Mouse (Mus musculus) CD4-positive, CD25-positive, alpha-beta regulatory T cell, adult 2 months (primary cell): ENCODE data around the gene Dll1.

Experiments
- DNase-seq: peaks from one replicate; pipeline ENCODE4 v3.0.0-alpha.2; 2012; ENCODE audit warnings: low read depth, low spot score

The Dll1 gene

GRCm38 (mm10) chr17:15379741-15380526 is 3.3 kb upstream of the Dll1 start:
- DNase-seq: no peak

DNA sequence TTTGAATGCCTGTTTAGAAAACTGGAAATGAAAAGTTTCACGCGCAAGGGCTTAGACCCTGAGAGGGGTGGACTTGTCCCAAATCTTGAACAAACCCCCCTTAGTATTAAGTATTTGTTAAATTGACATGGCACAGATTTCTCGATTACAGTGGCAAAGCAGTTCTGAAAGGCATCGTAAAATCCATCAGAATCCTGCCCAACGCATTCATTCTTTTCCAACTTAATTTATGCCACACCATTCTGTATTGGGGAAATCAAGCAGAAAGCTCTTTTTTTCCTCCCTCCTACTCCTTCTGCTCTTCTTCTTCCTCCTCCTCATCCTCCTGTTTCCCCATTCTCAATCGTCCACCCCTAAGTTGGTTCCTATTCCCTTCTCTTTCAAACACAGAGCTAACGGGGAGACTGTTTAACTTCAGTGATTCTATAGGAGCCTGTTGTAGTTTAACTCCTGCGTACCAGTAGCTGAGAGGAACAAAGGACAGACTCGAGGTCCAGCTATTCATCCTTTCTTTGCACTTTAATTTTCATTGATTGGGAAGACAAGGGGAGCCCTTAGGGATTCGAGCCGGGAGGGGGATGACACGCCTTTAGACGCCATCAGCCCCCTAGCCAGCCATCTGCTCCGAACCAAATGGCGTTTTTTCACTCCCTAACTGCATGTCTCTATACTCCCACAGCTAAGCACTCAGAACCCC is 1.9 kb upstream of the Dll1 start:
- no peak for DNase-seq

DNA sequence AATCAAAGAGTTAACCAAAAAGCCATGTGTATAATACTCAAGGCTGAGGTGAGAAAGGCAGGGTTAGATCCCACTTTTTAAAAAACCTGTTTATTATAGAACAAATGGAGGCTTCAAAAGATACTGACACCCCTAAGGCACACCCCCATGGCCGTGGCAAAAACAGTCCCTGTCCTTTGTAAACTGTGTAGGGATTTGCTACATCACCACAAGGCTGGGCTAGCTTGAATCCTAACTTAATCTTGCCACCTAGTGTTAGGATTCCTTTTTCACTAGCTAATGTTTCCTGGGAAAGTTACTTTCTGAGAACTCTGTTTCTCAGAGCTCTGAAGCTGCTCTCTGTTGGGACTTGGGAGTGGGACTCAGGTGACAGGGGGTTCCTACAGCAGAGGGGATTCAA is 1.2 kb upstream of the Dll1 start:
- DNase-seq: no peak

GRCm38 (mm10) chr17:15375701-15376493 is 775 bp downstream of the Dll1 start:
- peak; percentile 35 for DNase-seq

GRCm38 (mm10) chr17:15375224-15375623 is 1.4 kb downstream of the Dll1 start:
- peak; percentile 39 for DNase-seq

DNA sequence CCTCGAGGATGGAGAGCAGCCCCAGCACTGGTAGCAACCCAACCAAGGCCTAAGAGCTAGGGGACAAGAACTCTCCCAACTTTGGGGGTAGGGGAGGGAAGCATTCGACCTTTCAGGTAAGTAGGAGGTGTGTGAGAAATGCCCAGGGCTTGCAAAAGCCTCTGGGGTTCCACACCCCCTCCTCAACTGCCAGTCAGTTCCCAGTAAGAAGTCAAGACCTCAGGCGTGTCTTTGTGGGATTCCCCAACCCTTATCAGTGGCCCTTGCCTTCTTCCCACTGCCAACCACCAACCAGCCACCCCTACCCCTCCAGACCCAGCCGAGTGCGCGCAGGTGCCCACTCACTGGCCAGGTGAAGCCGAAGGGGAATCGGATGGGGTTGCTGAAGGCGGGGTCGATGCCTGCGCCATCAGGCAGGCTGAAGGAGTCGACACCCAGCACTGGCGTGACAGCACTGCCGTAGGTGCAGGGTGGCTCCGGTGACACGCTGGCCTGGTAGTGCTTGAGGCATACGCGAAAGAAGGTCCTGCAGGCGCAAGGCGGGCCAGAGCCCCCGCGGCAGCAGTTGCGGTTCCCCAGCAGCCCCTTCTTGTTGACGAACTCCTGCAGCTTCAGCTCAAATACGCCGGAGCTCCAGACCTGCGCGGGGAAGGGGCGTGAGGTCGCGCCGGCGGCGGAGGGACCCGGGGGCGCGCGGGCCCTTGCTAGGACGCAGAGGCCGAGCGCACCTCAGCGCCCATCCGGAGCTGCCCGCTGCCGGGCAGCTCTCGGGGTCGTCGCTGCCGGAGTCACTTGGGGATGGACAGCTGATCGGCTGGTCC is 2.1 kb downstream of the Dll1 start:
- no peak for DNase-seq

DNA sequence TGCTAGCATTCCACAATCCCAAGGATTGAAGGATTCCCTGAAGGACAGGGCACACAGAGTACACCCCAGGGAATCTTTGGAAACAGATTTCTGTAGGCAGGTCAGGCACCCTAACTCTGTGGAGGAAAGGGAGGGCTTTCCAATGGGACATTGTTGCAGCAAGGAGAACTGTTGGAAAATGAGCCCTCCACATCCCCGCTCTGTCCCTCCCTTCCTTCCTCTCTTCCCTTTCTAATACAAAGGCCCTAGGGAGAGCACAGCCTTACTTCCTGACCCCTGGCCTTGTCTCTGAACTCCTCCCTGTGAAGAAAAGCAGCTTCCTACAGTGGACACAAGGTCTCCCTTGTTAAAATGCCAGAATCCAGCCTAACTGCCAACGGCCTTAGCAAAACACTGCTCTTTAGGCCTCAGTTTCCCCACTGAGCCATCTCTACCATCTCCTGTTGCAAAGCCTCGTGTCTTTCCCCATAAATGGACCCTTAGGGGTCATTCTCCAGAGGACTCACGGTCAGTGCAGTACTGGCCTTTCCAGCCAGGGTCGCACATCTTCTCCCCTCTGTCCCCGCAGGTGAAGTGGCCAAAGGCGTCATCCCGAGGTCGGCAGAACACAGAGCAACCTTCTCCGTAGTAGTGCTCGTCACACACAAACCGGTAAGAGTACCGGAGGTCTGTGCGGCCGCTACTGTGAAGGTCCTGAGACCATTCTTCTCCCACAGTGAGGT is 3.6 kb downstream of the Dll1 start:
- DNase-seq: no peak

DNA sequence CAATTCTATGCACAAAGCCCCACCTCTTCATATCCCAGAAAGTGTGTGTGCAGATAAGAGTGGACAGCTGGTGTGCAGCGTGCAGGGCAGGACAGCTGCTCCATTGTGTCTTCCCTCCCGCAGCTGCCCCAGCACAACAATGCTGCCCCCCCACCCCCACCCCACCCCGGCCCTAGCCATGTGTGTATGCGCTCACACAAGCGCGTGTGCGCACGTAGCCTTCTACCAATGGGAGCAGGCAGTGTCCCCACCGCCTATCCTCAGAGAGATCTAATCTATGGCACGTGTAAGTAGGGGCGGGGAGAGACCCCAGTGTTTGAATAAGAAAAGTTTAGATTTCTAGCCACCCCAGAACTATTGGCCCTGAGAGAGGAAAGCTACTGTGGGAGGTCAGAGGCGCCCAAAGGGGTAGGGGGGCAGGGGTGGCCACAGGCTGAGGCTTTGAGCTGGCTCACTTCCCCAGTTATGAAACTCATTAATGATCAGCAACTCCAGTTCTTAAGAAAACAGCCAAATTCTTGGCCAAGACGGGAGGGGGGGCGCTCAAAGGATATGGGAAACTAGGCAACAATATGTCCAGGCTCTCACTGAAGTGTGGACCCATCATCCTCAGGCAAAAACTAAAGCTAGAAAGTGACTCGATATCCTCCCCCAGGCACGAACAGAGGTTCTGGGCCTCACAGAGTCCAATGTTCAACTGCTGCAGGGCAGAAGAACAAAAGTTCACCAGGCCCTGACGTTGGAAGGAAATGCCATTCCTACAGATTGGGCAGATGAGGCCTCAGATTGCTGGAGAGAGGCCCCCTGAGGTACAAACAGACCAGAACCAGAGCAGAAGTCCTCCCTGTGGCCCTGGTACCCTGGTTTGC is 4.5 kb downstream of the Dll1 start:
- no peak for DNase-seq

DNA sequence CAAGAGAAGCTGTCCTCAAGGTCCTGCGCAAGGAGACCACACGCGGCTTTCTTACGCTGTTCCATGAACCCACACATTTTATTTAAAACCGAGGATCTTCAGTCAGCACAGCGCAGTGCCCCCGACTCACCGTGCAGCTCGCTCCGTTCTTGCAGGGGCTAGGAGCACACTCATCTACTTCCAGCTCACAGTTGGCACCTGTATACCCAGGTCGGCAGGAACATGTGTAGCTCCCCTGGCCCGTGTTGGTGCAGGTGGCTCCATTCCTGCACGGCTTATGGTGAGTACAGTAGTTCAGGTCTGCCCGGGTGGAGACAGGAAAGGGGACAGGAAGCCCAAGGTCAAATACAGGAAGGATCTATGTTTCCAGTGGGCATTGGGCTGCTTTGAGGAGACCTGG is 6.3 kb downstream of the Dll1 start:
- no peak for DNase-seq

- no peak for DNase-seq
These were observed 11.0 kb downstream of the Dll1 start for GRCm38 (mm10) chr17:15365650-15366049.

GRCm38 (mm10) chr17:15363656-15364055 is 13.0 kb downstream of the Dll1 start:
- no peak for DNase-seq

- no peak for DNase-seq
These were observed 19.6 kb downstream of the Dll1 start for GRCm38 (mm10) chr17:15357071-15357470.

DNA sequence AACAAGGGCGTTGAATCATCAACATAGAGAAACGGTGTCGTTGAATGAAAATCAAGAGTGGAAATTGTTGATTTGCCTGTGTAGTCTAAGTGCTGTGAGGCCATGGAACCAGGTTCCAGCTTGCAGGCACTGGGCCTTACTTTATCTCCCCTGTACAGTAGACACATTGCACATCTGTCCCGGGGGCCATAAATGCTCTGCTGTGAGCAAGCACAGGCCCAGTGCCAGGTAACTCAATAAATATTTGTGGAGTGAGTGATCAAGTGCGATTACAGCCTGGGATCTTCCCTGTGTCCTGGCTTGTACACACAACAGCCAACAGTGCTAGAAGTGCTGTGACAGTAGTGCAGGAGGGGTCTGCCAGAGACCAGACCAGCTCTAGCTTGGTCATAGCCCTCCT is 20.1 kb downstream of the Dll1 start:
- no peak for DNase-seq

DNA sequence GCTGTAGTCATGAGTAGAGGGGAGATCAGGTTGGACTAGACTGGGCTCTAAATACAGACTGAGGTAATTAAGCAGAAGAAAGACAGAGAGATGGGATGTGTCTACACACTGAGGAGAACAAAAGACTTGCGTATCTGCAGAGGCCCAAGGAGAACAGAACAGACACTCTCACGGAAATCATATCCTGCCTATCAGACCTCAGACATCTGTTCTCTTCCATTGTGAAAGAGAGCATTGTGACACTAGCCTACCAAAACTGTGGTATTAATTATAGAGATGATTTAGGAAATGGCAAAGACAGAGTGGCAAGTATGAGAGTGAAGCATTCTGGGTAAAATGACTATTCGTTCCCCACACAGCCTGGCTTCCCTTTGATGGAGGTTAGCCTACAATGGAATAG is 21.6 kb downstream of the Dll1 start:
- DNase-seq: no peak

DNA sequence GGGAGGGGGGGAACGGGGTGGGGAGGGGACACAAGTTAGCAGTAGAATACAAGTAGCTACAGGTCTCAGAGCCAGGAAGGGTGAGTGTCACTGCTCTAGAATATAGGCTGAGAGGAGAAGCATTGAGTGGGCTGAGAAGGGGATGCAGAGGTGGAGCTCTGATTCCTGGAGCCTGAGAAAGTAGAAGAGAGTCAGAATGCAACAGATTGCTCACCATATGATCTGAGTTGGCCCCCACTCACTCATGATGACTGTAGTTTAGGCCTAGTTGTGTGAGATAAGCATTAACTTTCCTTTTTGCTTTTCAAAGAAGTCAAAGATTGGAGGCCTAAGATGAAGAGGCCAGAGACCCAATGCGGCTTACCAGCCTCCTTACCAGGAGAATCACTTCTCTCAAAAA is 22.7 kb downstream of the Dll1 start:
- no peak for DNase-seq

DNA sequence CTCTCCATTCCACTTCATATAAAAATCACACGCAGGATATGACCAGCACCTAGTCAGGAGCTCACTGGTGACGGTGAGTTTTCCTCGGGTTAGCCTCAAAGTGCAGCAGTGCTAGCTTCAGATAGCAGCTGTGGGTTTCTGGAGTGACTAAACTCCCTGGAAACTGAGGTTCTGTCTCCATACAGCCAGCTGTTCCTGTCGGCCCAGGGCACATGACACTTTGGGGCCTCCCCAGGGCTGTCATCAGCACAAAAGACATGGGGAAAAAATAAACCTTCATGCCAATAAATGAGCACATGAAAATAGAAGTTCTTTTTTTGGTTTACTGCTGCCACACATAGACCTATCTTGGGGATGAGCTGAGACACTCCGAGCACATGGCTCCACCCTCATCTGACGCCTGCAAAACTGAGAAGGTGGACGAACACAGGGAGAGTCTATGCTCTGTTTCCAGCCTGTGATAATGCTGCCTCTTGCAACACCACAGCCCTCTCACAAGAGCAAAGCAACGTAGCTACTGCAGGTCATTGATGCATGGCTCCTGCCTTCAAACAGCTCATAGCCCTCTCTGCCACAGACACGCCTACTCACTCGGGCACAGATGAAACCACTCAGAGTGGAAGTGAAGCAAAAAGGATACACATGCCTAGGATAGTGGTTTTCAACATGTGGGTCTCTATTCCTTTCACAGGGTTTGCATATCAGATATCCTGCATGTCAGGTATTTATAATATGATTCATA is 23.6 kb downstream of the Dll1 start:
- no peak for DNase-seq

DNA sequence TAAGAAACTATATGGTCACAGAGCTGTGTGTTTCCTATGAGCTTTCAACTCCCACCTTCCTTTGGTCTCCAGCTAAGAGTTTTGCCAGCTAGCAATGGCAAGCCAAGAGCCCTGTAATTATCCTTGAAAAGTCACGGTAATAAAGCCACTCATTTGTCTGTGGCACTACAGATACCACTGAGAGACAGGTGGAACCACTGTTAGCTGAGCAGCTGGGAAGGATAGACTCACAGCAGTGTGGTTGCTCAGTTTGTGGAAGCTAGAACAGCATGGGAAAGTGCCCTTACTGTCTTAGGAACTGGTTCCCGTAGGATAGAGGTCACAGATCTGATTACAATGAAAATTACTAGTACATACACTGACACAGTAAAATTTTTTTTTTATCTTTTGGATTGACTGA is 26.5 kb downstream of the Dll1 start:
- no peak for DNase-seq

DNA sequence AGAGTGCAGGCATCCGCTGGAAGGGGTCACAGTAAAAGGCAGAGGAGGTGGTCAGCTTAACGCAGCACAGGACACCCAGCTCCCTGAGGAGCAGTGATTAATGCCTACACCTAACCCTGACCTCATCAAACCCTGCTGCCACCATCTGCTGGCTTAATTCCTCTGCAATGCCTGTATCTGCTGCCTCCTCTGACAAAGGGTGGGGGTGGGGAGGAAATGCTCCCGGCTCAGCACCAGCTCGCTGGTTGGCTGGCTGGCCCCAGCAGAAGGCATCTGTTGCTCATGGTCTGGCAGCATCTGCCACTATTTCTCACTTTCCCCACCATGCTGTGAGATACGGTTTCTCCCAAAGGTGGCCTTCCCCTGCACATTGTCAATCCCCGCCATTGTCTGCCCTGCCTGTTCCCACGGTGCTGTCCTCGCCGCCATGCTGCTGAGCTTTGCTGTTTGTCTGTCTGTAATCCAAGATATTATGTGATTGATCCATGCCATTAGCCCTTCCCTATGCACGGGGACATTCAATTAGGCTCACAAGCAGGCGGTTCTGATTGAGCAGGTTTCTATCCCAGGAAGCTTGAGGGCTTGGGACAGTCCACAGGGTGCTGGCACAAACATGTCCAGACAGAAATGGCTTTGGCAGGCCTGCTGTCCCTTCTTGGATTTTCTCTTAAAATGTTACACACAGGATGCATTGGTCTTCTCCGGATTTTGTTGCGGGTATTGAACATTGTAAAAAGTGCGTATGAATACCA is 33.4 kb downstream of the Dll1 start:
- no peak for DNase-seq

DNA sequence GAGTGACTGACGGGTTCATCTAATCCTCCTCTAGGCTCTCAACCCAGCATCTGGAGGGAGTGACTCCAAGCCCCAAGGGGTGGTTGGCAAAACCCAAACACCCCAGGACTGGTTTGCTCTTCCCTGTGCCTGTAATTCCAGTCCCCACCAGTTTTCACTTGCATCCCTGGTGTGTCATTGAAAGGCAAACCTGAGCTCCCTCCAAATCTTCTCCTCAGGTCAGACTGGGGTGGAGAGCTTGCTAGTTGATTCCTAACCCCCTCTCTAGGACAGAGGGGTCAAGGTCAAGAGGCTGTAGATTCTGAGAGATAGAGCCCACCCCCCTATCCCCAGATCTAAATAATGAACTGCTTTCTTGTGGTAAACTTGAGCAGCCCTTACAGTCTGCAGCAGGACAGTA is 38.8 kb downstream of the Dll1 start:
- DNase-seq: no peak
